Mouse (Mus musculus) intestine, embryonic 16.5 days (tissue): Measurements from ENCODE around the gene Glod4. TPM values are rescaled to one million over a fixed set of nuclear protein-coding genes. Genes with fewer than 3 reads are reported as not detected.

Experiments used
- ATAC-seq: fragments of 200-750 bp; cut with Nextera tagmentation; 2 replicates; pipeline ENCODE4 v1.8.0; 2017; ENCODE audit warnings: moderate TSS enrichment, moderate library complexity
- H3K27ac ChIP-seq: fragments of 300-500 bp; sonication (generic); 2 replicates; pipeline ENCODE4 v1.5.1; 2014; ENCODE audit warnings: mild to moderate bottlenecking, low read length
- H3K27me3 ChIP-seq: fragments of 300-500 bp; sonication (generic); replicated peaks from 2 replicates; pipeline ENCODE4 v1.6.1; 2014; ENCODE audit warnings: low read length, control low read depth, mixed read lengths; ENCODE audit not compliant: control insufficient read depth, insufficient read depth
- H3K36me3 ChIP-seq: fragments of 300-500 bp; sonication (generic); 2 replicates; pipeline ENCODE4 v1.6.1; 2014; ENCODE audit warnings: low read length, control low read depth; ENCODE audit not compliant: control insufficient read depth, insufficient read depth
- H3K4me1 ChIP-seq: fragments of 300-500 bp; sonication (generic); 2 replicates; pipeline ENCODE4 v1.6.1; 2014; ENCODE audit warnings: low read length, control low read depth, mixed read lengths; ENCODE audit not compliant: control insufficient read depth, insufficient read depth
- H3K4me2 ChIP-seq: fragments of 300-500 bp; sonication (generic); 2 replicates; pipeline ENCODE4 v1.6.1; 2014; ENCODE audit warnings: low read depth, low read length, control low read depth
- H3K4me3 ChIP-seq: fragments of 300-500 bp; sonication (generic); 2 replicates; pipeline ENCODE4 v1.5.1; 2014; ENCODE audit warnings: mild to moderate bottlenecking, low read length
- H3K9ac ChIP-seq: fragments of 300-500 bp; sonication (generic); 2 replicates; pipeline ENCODE4 v1.6.1; 2014; ENCODE audit warnings: low read depth, low read length
- H3K9me3 ChIP-seq: fragments of 300-500 bp; sonication (generic); 2 replicates; pipeline ENCODE4 v1.6.1; 2016; ENCODE audit warnings: low read length, control low read depth; ENCODE audit not compliant: control insufficient read depth
- WGBS: fragments of 180-500 bp; shearing (Covaris S2); extraction: QIAGEN DNeasy Blood & Tissue Kit; methylation state at CpG from one replicate; pipeline ENCODE4 v1.1.7; 2014; 5-methylcytosine and 5-hydroxymethylcytosine counted together
- polyA plus RNA-seq: library from polyadenylated mRNA; unstranded; fragments of >200 nt; fragmentation: Nextera tagmentation; extraction: Ambion mirVana; gene quantifications from 2 replicates; pipeline ENCODE4 v1.2.1, GENCODE M21; 2015

Gene Glod4
- polyA plus RNA-seq, 1 experiment from 2014 or later, result 129 TPM

DNA sequence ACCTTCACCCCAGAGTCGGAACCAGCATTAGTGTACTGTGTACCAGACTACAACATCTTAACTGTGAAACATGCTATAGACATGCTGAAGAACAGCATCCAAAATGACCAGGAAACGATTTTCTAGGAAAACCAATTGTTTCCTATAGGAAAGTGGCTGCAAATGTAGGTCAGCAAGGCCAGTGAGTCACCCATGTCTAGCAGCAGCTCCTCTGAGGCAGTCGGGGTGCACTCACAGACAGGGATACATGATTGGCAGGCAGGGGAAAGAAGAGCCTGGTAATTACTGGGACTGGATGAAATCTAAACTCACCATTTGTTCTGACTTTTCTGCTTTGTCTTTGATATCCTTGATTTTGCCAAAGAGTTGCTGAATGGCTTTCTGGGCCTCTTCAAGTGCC lies 105.5 kb downstream of the Glod4 start:
- Histone ChIP-seq H3K27me3 (no peaks in the 10 kb centered on the region), H3K9me3 (no peaks in the 10 kb centered on the region), H3K4me1 (no peaks in the 10 kb centered on the region), H3K4me2 (no peak overlapping the region), H3K9ac (no peak overlapping the region), H3K36me3 (peaks cover 12% of the 10 kb centered on the region; the same call in 1 of the 2 replicates), H3K4me3 (no peak overlapping the region), H3K27ac (no peak overlapping the region)
- 84% methylated on average over 3 of the region's 3 CpGs for WGBS
- no peak for ATAC-seq

DNA sequence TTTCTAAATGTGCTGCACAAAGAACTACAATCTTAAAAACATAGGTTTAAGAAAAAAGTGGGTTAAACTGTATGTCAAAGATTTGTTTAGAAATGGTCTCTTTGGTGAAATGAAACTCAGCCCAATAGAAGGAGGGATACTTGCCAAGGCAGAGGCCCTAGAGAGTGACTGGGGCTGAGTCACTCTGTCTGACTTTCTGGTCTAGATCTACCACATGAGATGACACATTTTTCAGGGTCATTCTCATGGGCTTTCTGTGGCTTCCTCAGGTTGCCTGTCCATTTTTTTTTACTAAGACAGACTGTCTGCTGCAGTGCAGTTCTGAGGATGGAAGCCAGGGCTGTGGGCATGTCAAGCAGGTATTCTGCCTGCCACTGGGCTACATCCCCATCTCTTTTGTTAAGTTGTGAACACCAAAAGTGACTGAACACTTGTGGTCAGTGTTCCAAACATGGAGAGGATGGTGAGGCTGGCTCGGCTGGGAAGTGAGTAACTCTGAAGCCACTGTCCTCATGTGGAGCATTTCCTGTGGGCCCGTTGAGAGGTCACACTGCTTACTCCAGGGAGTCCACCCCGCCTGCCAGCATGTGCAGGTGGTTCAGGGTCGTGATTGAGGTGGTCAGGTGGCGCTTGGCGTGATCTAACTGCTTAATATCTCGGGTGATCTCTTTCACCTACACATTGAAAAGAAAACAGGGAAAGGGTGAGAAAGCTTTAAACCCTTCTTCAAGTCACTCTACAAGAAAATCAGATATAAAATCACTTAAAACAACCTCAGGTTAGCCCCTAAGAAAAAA lies 107.7 kb downstream of the Glod4 start:
- H3K36me3 ChIP-seq, result peaks cover 12% of the 10 kb centered on the region; the same call in 1 of the 2 replicates
- no peaks in the 10 kb centered on the region for H3K9me3 ChIP-seq
- no peak overlapping the region for H3K4me2 ChIP-seq
- H3K4me3 ChIP-seq, result no peak overlapping the region
- no peak overlapping the region for H3K9ac ChIP-seq
- 84% methylated on average over 7 of the region's 7 CpGs for WGBS
- no peak for ATAC-seq
- H3K4me1 ChIP-seq, result no peaks in the 10 kb centered on the region
- no peak overlapping the region for H3K27ac ChIP-seq
- no peaks in the 10 kb centered on the region for H3K27me3 ChIP-seq

DNA sequence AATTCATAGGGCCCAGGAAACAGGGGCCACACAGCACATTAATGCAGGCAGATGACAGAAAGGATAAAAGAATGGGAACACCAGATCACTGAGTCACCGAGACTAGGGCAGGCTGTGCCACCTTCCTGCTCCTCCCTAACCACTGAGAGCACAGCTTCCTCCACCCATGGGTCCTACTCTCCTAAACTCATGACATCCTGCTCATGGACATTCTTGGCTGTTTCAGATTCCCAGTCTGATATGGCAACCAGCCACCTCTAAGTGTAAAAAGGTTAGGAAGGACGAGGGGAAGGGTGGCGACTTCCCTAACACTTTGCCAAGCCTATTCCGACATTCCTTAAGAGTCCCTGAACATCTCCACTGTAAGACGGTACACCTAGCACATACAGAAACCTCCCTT lies 112.7 kb downstream of the Glod4 start:
- ATAC-seq, result no peak
- 83% methylated on average over 5 of the region's 5 CpGs for WGBS
- Histone ChIP-seq H3K9ac (no peak overlapping the region), H3K27me3 (no peaks in the 10 kb centered on the region), H3K4me2 (no peak overlapping the region), H3K9me3 (no peaks in the 10 kb centered on the region), H3K36me3 (peaks cover 5% of the 10 kb centered on the region; the same call in 1 of the 2 replicates), H3K4me1 (peaks cover 2% of the 10 kb centered on the region; the same call in 1 of the 2 replicates), H3K4me3 (no peak overlapping the region), H3K27ac (no peak overlapping the region)

DNA sequence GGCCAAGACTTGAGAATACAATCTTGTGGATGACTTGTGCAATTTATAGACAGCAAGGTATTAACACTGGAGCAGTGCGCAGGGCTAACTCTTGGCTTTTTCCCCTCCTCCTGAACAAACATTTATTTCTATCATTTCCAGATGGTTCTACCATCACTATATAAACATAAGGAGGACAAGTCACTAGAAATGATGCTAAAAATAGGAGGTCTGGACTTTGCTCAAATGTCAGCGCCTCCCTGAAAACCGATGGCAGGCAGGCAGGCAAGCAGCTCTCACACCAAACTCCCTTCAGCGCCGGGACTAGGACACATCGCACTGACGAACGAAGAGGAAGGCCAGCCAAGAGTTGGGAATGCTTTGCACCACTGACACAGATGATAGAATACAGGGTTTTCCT lies 118.1 kb downstream of the Glod4 start:
- no peak overlapping the region for H3K9ac ChIP-seq
- no peak overlapping the region for H3K4me3 ChIP-seq
- H3K27ac ChIP-seq, result peak overlapping the region; percentile 50
- peak overlapping the region; percentile 18; the same call in 1 of the 2 replicates for H3K4me2 ChIP-seq
- no peaks in the 10 kb centered on the region for H3K9me3 ChIP-seq
- 47% methylated on average over 8 of the region's 8 CpGs for WGBS
- peak; percentile 60 for ATAC-seq
- H3K27me3 ChIP-seq, result no peaks in the 10 kb centered on the region
- H3K36me3 ChIP-seq, result no peaks in the 10 kb centered on the region
- peaks cover 18% of the 10 kb centered on the region for H3K4me1 ChIP-seq

GRCm38 (mm10) chr11:76123517-76123916 lies 120.0 kb downstream of the Glod4 start:
- peaks cover 24% of the 10 kb centered on the region for H3K4me1 ChIP-seq
- H3K27ac ChIP-seq, result no peak overlapping the region
- ATAC-seq, result no peak
- no peaks in the 10 kb centered on the region for H3K36me3 ChIP-seq
- no peaks in the 10 kb centered on the region for H3K9me3 ChIP-seq
- WGBS, result 100% methylated on average over 1 of the region's 1 CpGs
- no peak overlapping the region for H3K4me2 ChIP-seq
- no peak overlapping the region for H3K9ac ChIP-seq
- no peaks in the 10 kb centered on the region for H3K27me3 ChIP-seq
- H3K4me3 ChIP-seq, result no peak overlapping the region

GRCm38 (mm10) chr11:76122571-76122970 lies 121.0 kb downstream of the Glod4 start:
- Histone ChIP-seq H3K27ac (no peak overlapping the region), H3K9me3 (no peaks in the 10 kb centered on the region), H3K9ac (no peak overlapping the region), H3K4me1 (peaks cover 24% of the 10 kb centered on the region), H3K4me2 (no peak overlapping the region), H3K36me3 (no peaks in the 10 kb centered on the region), H3K4me3 (no peak overlapping the region), H3K27me3 (no peaks in the 10 kb centered on the region)
- 72% methylated on average over 2 of the region's 2 CpGs for WGBS
- ATAC-seq, result no peak

GRCm38 (mm10) chr11:76121086-76121485 lies 122.4 kb downstream of the Glod4 start:
- WGBS, result 61% methylated on average over 4 of the region's 4 CpGs
- no peaks in the 10 kb centered on the region for H3K27me3 ChIP-seq
- H3K36me3 ChIP-seq, result peaks cover 7% of the 10 kb centered on the region; the same call in 1 of the 2 replicates
- H3K4me3 ChIP-seq, result no peak overlapping the region
- H3K9me3 ChIP-seq, result no peaks in the 10 kb centered on the region
- ATAC-seq, result no peak
- peak overlapping the region; percentile 39; the same call in 1 of the 2 replicates for H3K27ac ChIP-seq
- H3K9ac ChIP-seq, result no peak overlapping the region
- peaks cover 24% of the 10 kb centered on the region for H3K4me1 ChIP-seq
- H3K4me2 ChIP-seq, result no peak overlapping the region

DNA sequence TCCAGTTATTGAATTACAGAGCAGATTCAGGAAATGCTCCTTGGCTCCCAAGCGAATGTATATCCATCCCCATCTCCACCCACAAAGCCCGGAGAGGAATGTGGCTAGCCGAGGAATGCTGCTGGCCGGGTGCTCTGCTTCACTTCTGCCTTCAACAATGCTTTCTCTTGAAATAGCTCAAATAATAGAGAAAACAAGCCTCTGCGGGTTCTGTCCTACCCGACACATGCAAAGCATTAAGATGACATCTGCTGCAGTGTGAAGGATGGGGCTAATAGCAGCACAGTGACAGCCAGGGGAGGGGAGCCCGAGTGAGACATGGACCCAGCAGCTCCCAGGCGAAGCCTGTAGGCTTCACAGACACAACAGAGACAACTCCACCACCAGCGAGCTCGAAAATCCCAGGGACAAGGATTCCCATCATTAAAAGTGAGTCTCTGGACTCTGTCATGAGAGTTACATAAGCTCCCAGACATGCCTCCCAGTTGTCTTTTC lies 123.1 kb downstream of the Glod4 start:
- Histone ChIP-seq H3K27ac (peak overlapping the region; percentile 84), H3K9ac (no peak overlapping the region), H3K36me3 (peaks cover 7% of the 10 kb centered on the region; the same call in 1 of the 2 replicates), H3K27me3 (no peaks in the 10 kb centered on the region), H3K4me3 (no peak overlapping the region), H3K9me3 (no peaks in the 10 kb centered on the region), H3K4me2 (0 out of 2 replicates have a peak overlapping the region, but pooled peaks have one; percentile 7), H3K4me1 (peaks cover 18% of the 10 kb centered on the region)
- WGBS, result 25% methylated on average over 10 of the region's 10 CpGs
- ATAC-seq, result peak; percentile 70

DNA sequence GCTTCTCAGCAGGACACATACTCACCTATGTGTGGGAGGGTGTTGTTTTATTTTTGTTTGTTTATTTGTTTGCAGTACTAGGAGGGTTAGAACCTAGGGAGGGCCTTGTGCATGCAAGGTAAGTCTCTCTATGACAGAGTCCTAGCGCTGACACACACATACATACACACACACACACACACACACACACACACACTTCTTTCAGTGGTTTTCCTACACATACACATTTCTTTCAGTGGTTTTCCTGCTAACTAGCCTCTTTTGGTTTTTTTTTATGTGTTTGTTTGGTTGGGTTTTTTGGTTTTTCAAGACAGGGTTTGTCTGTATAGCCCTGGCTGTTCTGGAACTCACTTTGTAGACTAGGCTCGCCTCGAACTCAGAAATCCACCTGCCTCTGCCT lies 133.1 kb downstream of the Glod4 start:
- 96% methylated on average over 3 of the region's 3 CpGs for WGBS
- no peaks in the 10 kb centered on the region for H3K27me3 ChIP-seq
- no peak overlapping the region for H3K4me3 ChIP-seq
- H3K9ac ChIP-seq, result no peak overlapping the region
- H3K4me1 ChIP-seq, result 0 out of 2 replicates have a peak, but pooled peaks cover 3% of the 10 kb centered on the region
- H3K9me3 ChIP-seq, result no peaks in the 10 kb centered on the region
- H3K27ac ChIP-seq, result no peak overlapping the region
- no peak for ATAC-seq
- H3K4me2 ChIP-seq, result no peak overlapping the region
- H3K36me3 ChIP-seq, result no peaks in the 10 kb centered on the region
